ENCODE assay signal across 8 mouse cellular contexts in genomic region chrX:169037401-169037800, GRCm38 (mm10).
DNase-seq lines count a peak whose midpoint lies in the region; ATAC-seq and TF ChIP-seq lines count a peak whose summit lies in the region.

No protein-coding gene starts in this region.

- TF ChIP-seq POLR2A in liver, adult 2 months (IDR thresholded peaks at IDR 0.05; ENCODE audit: extremely low read depth, insufficient read depth, low read length) = no peak

- H3K9ac ChIP-seq in heart, embryonic 12.5 days = no peak overlapping the region
- H3K9ac ChIP-seq in liver, adult 2 months (ENCODE audit: low read depth, low read length) = no peak overlapping the region
- H3K9ac ChIP-seq in embryonic facial prominence, embryonic 15.5 days = no peak overlapping the region
- H3K9ac ChIP-seq in liver, embryonic 16.5 days (ENCODE audit: low read depth, low read length) = no peak overlapping the region

- no peaks in the 10 kb centered on the region for H3K36me3 ChIP-seq in heart, embryonic 12.5 days
- H3K36me3 ChIP-seq in liver, adult 2 months (ENCODE audit: control insufficient read depth, insufficient read depth, low read length) = no peaks in the 10 kb centered on the region
- no peaks in the 10 kb centered on the region for H3K36me3 ChIP-seq in embryonic facial prominence, embryonic 15.5 days
- no peaks in the 10 kb centered on the region for H3K36me3 ChIP-seq in liver, embryonic 16.5 days (ENCODE audit: control insufficient read depth, insufficient read depth)

- no peak for DNase-seq in heart, adult 18-20 months
- DNase-seq in liver, adult 2 months (ENCODE audit: extremely low read depth, low read depth, low spot score) = peak; percentile 8
- DNase-seq in liver = no peak
- DNase-seq in retina, embryonic 14.5 days (ENCODE audit: low spot score) = no peak
- no peak for DNase-seq in left cerebral cortex, adult 9 months (ENCODE audit: low spot score in 2 of 2)

- 42% methylated on average over 4 of the region's 4 CpGs for WGBS in heart, embryonic 12.5 days
- 12% methylated on average over 4 of the region's 4 CpGs for WGBS in liver, adult 2 months
- 52% methylated on average over 4 of the region's 4 CpGs for WGBS in embryonic facial prominence, embryonic 15.5 days
- WGBS in liver, embryonic 16.5 days (ENCODE audit: insufficient replicate concordance) = 22% methylated on average over 4 of the region's 4 CpGs

- H3K9me3 ChIP-seq in heart, embryonic 12.5 days (replicated peaks) = no peaks in the 10 kb centered on the region
- H3K9me3 ChIP-seq in embryonic facial prominence, embryonic 15.5 days (replicated peaks) = no peaks in the 10 kb centered on the region
- H3K9me3 ChIP-seq in liver, embryonic 16.5 days (replicated peaks; ENCODE audit: control insufficient read depth, low read length) = no peaks in the 10 kb centered on the region

- no peaks in the 10 kb centered on the region for H3K27me3 ChIP-seq in heart, embryonic 12.5 days (replicated peaks)
- H3K27me3 ChIP-seq in liver, adult 2 months (ENCODE audit: control insufficient read depth, insufficient read depth, low read length) = no peaks in the 10 kb centered on the region
- H3K27me3 ChIP-seq in embryonic facial prominence, embryonic 15.5 days = peaks cover 13% of the 10 kb centered on the region; the same call in 1 of the 2 replicates
- H3K27me3 ChIP-seq in liver, embryonic 16.5 days (ENCODE audit: control insufficient read depth, insufficient read depth, low read depth, low read length) = no peaks in the 10 kb centered on the region

- H3K4me2 ChIP-seq in heart, embryonic 12.5 days = peak overlapping the region; percentile 76
- peak overlapping the region; percentile 56; the same call in 1 of the 2 replicates for H3K4me2 ChIP-seq in embryonic facial prominence, embryonic 15.5 days (replicated peaks)
- H3K4me2 ChIP-seq in liver, embryonic 16.5 days (ENCODE audit: low read depth, low read length) = peak overlapping the region; percentile 72

- H3K4me3 ChIP-seq in heart, embryonic 12.5 days = peak overlapping the region; percentile 52; the same call in 1 of the 2 replicates
- H3K4me3 ChIP-seq in liver, adult 2 months (ENCODE audit: insufficient read depth, low read depth, low read length) = no peak overlapping the region
- H3K4me3 ChIP-seq in embryonic facial prominence, embryonic 15.5 days (replicated peaks) = peak overlapping the region; percentile 42; the same call in 1 of the 2 replicates
- peak overlapping the region; percentile 64 for H3K4me3 ChIP-seq in liver, embryonic 16.5 days (ENCODE audit: low read depth, low read length)

- no peak overlapping the region for H3K27ac ChIP-seq in heart, embryonic 12.5 days (ENCODE audit: poor library complexity, severe bottlenecking)
- no peak overlapping the region for H3K27ac ChIP-seq in liver, adult 2 months (replicated peaks; ENCODE audit: insufficient read depth, low read depth, low read length)
- H3K27ac ChIP-seq in embryonic facial prominence, embryonic 15.5 days (replicated peaks) = no peak overlapping the region
- H3K27ac ChIP-seq in liver, embryonic 16.5 days (ENCODE audit: low read length) = no peak overlapping the region

- H3K4me1 ChIP-seq in heart, embryonic 12.5 days (replicated peaks) = no peaks in the 10 kb centered on the region
- H3K4me1 ChIP-seq in liver, adult 2 months (ENCODE audit: control insufficient read depth, insufficient read depth, low read length) = peaks cover 3% of the 10 kb centered on the region
- no peaks in the 10 kb centered on the region for H3K4me1 ChIP-seq in embryonic facial prominence, embryonic 15.5 days
- no peaks in the 10 kb centered on the region; the same call in 1 of the 2 replicates for H3K4me1 ChIP-seq in liver, embryonic 16.5 days (ENCODE audit: control insufficient read depth, low read depth, low read length)

- no peak for ATAC-seq in heart, embryonic 12.5 days (ENCODE audit: insufficient number of reproducible peaks, low FRiP score)
- no peak for ATAC-seq in embryonic facial prominence, embryonic 15.5 days (ENCODE audit: insufficient number of reproducible peaks, low FRiP score, low TSS enrichment, low read depth)
- no peak for ATAC-seq in liver, embryonic 16.5 days (ENCODE audit: low read depth)

- no peaks in the 10 kb centered on the region for H3K79me2 ChIP-seq in liver, adult 2 months (ENCODE audit: control insufficient read depth, insufficient read depth, low read length)

- no peak for TF ChIP-seq CTCF in liver, adult 2 months (IDR thresholded peaks at IDR 0.05; ENCODE audit: low read depth, low read length)
